Mouse (Mus musculus) macrophage (primary cell): ENCODE results near the gene Olfr1320. TPM values are rescaled to one million over a fixed set of nuclear protein-coding genes. Genes with fewer than 3 reads are reported as not detected.
"Not testable (repeated sequence)": the region's sequence is repeated elsewhere in the genome, so short reads cannot be mapped to it uniquely, and the experiment has no call there.

Experiments used
- H3K27ac ChIP-seq: fragments of 350-480 bp; formaldehyde crosslinking; 2 replicates; pipeline ENCODE4 v1.9.0; 2021
- H3K36me3 ChIP-seq: fragments of 350-480 bp; formaldehyde crosslinking; 2 replicates; pipeline ENCODE4 v1.9.0; 2021; ENCODE audit errors: inconsistent target
- H3K4me3 ChIP-seq: fragments of 350-480 bp; formaldehyde crosslinking; 2 replicates; pipeline ENCODE4 v1.9.0; 2021; ENCODE audit errors: inconsistent target
- H3K79me2 ChIP-seq: fragments of 350-480 bp; formaldehyde crosslinking; 2 replicates; pipeline ENCODE4 v1.9.0; 2021; ENCODE audit errors: inconsistent target
- WGBS: methylation state at CpG from one replicate; pipeline ENCODE4 v1.1.7; 2026; ENCODE audit warnings: inconsistent platforms; ENCODE audit not compliant: missing documents; 5-methylcytosine and 5-hydroxymethylcytosine counted together
- polyA plus RNA-seq: library from polyadenylated mRNA; stranded (reverse); fragments of 250-400 nt; gene quantifications from 3 replicates; pipeline ENCODE4 v1.2.4, GENCODE M21; 2018; ENCODE audit warnings: inconsistent platforms
- total RNA-seq, 78 experiments: library from RNA; depleted of rRNA; stranded (reverse); fragments of 250-400 nt; gene quantifications; 1 replicate in 9 of 78; 2 replicates in 24 of 78; 3 replicates in 43 of 78; 4 replicates in 2 of 78; pipeline ENCODE4 v1.2.4; 2018; ENCODE audit warnings: inconsistent platforms in 56 of 78

Gene Olfr1320
- not detected for total RNA-seq (2018; cell fraction: chromatin; rRNA removed)
- not detected for total RNA-seq (2018; cell fraction: cytosol; rRNA removed)
- not detected for total RNA-seq (2018; cell fraction: nucleus; rRNA removed)
- not detected in 3 replicates for polyA plus RNA-seq

DNA sequence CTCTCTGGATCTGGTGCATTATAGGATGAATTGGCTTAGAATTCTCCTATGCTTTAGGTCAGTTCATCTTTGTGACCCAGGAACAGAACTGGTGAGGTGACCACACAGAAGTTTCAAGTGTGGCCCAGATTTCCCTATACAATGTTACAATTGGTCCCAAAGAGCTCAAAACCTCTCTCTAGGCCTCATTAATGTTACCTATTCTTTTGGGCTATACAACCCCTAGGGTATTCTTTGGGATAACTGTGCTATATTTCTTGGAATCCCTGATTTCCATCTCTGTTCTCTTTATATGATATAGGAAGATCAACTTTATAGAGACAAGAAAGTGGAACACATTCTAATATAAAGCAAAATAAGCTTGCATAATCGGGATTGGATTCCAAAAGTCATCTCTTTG, at the start of gene Olfr1320:
Gene Olfr1320 (plus strand): TSS at position 301 of the 400 bp plus-strand sequence.
- Histone ChIP-seq H3K36me3 (no peaks in the 10 kb centered on the region), H3K79me2 (no peaks in the 10 kb centered on the region), H3K4me3 (no peak within 1 kb of the TSS), H3K27ac (no peak within 1 kb of the TSS)
- WGBS, result 82% methylated on average over 1 of the region's 1 CpGs

GRCm38 (mm10) chrX:49627566-49627965, 44.6 kb upstream of the Olfr1320 start:
- Histone ChIP-seq H3K4me3 (no peak overlapping the region), H3K36me3 (no peaks in the 10 kb centered on the region), H3K79me2 (no peaks in the 10 kb centered on the region), H3K27ac (no peak overlapping the region)

DNA sequence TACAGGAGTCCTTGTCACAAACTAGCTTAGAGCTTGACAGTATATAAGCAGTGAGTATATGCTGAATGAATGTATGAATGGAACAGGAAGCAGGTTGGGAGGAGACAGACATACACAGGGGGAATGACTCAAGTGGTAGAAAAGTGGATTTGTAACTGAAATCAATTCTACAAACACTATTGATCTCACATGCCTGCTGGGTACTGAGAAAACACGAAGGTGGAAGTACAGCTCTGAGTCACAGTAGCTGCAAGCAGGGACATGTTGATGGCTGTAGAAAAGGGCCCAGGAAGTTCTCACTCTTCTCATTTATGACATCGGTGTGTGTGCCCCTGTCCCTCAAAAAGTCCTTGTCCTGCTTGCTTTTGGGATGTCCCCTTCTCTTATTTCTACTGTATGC, 40.9 kb upstream of the Olfr1320 start:
- H3K36me3 ChIP-seq, result no peaks in the 10 kb centered on the region
- H3K27ac ChIP-seq, result no peak overlapping the region
- H3K4me3 ChIP-seq, result no peak overlapping the region
- H3K79me2 ChIP-seq, result no peaks in the 10 kb centered on the region
- WGBS, result 83% methylated on average over 2 of the region's 2 CpGs

- 90% methylated on average over 18 of the region's 29 CpGs for WGBS
- H3K36me3 ChIP-seq, H3K79me2 ChIP-seq, H3K27ac ChIP-seq, H3K4me3 ChIP-seq: not testable (repeated sequence)
Measured at GRCm38 (mm10) chrX:49660781-49661180, 11.4 kb upstream of the Olfr1320 start.

Other genes with a start within 250 kb of the Olfr1320 start
- not detected in 3 replicates for gene Arhgap36, start 208.4 kb upstream of the Olfr1320 start, polyA plus RNA-seq
- gene Olfr1321, start 62.7 kb downstream of the Olfr1320 start, polyA plus RNA-seq, result not detected in 3 replicates
- gene Igsf1, start 125.4 kb downstream of the Olfr1320 start, polyA plus RNA-seq, result not detected in 3 replicates
- not detected in 3 replicates for gene Olfr1322, start 219.2 kb downstream of the Olfr1320 start, polyA plus RNA-seq